10 mouse cellular contexts compared by ENCODE assay signal in genomic region chr5:74613491-74614151, GRCm38 (mm10).
DNase-seq lines count a peak whose midpoint lies in the region; ATAC-seq lines count a peak whose summit lies in the region.
"Had no signal": no experiment of that assay in that cellular context is flagged by ENCODE, and none has a peak within 500 bp of the region (broad histone marks: within the 10 kb centered on the region; RNA-seq: fewer than 3 reads in every experiment).

No protein-coding gene starts in this region.

- WGBS in midbrain, embryonic 14.5 days: 81% methylated on average over 18 of the region's 18 CpGs
- WGBS in midbrain, embryonic 11.5 days: 86% methylated on average over 18 of the region's 18 CpGs
- 10% methylated on average over 18 of the region's 18 CpGs for WGBS in heart, embryonic 13.5 days
- 40% methylated on average over 18 of the region's 18 CpGs for WGBS in limb, embryonic 11.5 days

- no peak overlapping the region for H3K9ac ChIP-seq in midbrain, embryonic 14.5 days (replicated peaks; ENCODE audit: low read length)
- no peak overlapping the region for H3K9ac ChIP-seq in midbrain, embryonic 11.5 days (ENCODE audit: low read length)
- peak overlapping the region; percentile 29 for H3K9ac ChIP-seq in heart, embryonic 13.5 days
- no peak overlapping the region for H3K9ac ChIP-seq in limb, embryonic 11.5 days (ENCODE audit: low read length)
- H3K9ac ChIP-seq: neural tube, embryonic 13.5 days had no signal

- peak; percentile 38 for DNase-seq in midbrain, embryonic 14.5 days
- DNase-seq in midbrain, embryonic 11.5 days (ENCODE audit: low spot score, missing footprints): no peak
- no peak for DNase-seq in limb, embryonic 11.5 days (ENCODE audit: low spot score)
- DNase-seq in testis, postnatal 14 days (ENCODE audit: low spot score): peak; percentile 68
- no peak for DNase-seq in urinary bladder, adult 18-20 months (ENCODE audit: low spot score in 2 of 2)
- no peak for DNase-seq in kidney, postnatal 4 days

- no peaks in the 10 kb centered on the region for H3K27me3 ChIP-seq in midbrain, embryonic 14.5 days (ENCODE audit: control insufficient read depth, insufficient read depth, low read length)
- no peaks in the 10 kb centered on the region for H3K27me3 ChIP-seq in midbrain, embryonic 11.5 days (ENCODE audit: control insufficient read depth, insufficient read depth, low read length)
- H3K27me3 ChIP-seq in heart, embryonic 13.5 days (replicated peaks): peaks cover 30% of the 10 kb centered on the region
- H3K27me3 ChIP-seq in limb, embryonic 11.5 days (ENCODE audit: control insufficient read depth, insufficient read depth, low read length): no peaks in the 10 kb centered on the region
- H3K27me3 ChIP-seq: neural tube, embryonic 13.5 days had no signal

- no peaks in the 10 kb centered on the region for H3K36me3 ChIP-seq in midbrain, embryonic 14.5 days (ENCODE audit: control insufficient read depth, insufficient read depth, low read length)
- no peaks in the 10 kb centered on the region for H3K36me3 ChIP-seq in midbrain, embryonic 11.5 days (ENCODE audit: control insufficient read depth, insufficient read depth, low read length)
- no peaks in the 10 kb centered on the region for H3K36me3 ChIP-seq in heart, embryonic 13.5 days
- no peaks in the 10 kb centered on the region for H3K36me3 ChIP-seq in limb, embryonic 11.5 days (ENCODE audit: control insufficient read depth, insufficient read depth, low read length)
- H3K36me3 ChIP-seq: G1E; neural tube, embryonic 13.5 days had no signal

- no peak for ATAC-seq in midbrain, embryonic 14.5 days (ENCODE audit: low FRiP score, low TSS enrichment)
- no peak for ATAC-seq in midbrain, embryonic 11.5 days (ENCODE audit: low FRiP score)
- no peak for ATAC-seq in heart, embryonic 13.5 days (ENCODE audit: extremely low read depth, insufficient number of reproducible peaks, low FRiP score, low TSS enrichment)
- ATAC-seq in limb, embryonic 11.5 days (ENCODE audit: insufficient number of reproducible peaks, low FRiP score, low TSS enrichment, low read depth): no peak
- ATAC-seq in monocyte, adult 5-6 weeks (replicated peaks; ENCODE audit: insufficient number of reproducible peaks, low FRiP score, low TSS enrichment, poor library complexity, severe bottlenecking): no peak

- no peak overlapping the region for H3K4me3 ChIP-seq in midbrain, embryonic 14.5 days (replicated peaks; ENCODE audit: low read depth, low read length)
- no peak overlapping the region for H3K4me3 ChIP-seq in midbrain, embryonic 11.5 days (ENCODE audit: low read depth, low read length)
- peak overlapping the region; percentile 30 for H3K4me3 ChIP-seq in heart, embryonic 13.5 days
- no peak overlapping the region for H3K4me3 ChIP-seq in limb, embryonic 11.5 days (ENCODE audit: low read depth, low read length)
- H3K4me3 ChIP-seq: neural tube, embryonic 13.5 days had no signal

- no peaks in the 10 kb centered on the region for H3K9me3 ChIP-seq in midbrain, embryonic 14.5 days (ENCODE audit: control insufficient read depth, low read length)
- no peaks in the 10 kb centered on the region for H3K9me3 ChIP-seq in midbrain, embryonic 11.5 days (ENCODE audit: control insufficient read depth, low read length)
- no peaks in the 10 kb centered on the region for H3K9me3 ChIP-seq in heart, embryonic 13.5 days
- no peaks in the 10 kb centered on the region for H3K9me3 ChIP-seq in limb, embryonic 11.5 days (ENCODE audit: control insufficient read depth, low read length)
- H3K9me3 ChIP-seq: G1E; neural tube, embryonic 13.5 days had no signal

- H3K4me1 ChIP-seq in midbrain, embryonic 14.5 days (ENCODE audit: control insufficient read depth, insufficient read depth, low read length): no peaks in the 10 kb centered on the region
- H3K4me1 ChIP-seq in midbrain, embryonic 11.5 days (ENCODE audit: control insufficient read depth, insufficient read depth, low read length): no peaks in the 10 kb centered on the region
- peaks cover 21% of the 10 kb centered on the region for H3K4me1 ChIP-seq in heart, embryonic 13.5 days
- peaks cover 16% of the 10 kb centered on the region for H3K4me1 ChIP-seq in limb, embryonic 11.5 days (ENCODE audit: control insufficient read depth, insufficient read depth, low read length)
- H3K4me1 ChIP-seq: neural tube, embryonic 13.5 days had no signal

- no peak overlapping the region for H3K4me2 ChIP-seq in midbrain, embryonic 14.5 days (ENCODE audit: low read length)
- H3K4me2 ChIP-seq in midbrain, embryonic 11.5 days: no peak overlapping the region
- H3K4me2 ChIP-seq in heart, embryonic 13.5 days: peak overlapping the region; percentile 65
- no peak overlapping the region; the same call in 1 of the 2 replicates for H3K4me2 ChIP-seq in limb, embryonic 11.5 days (ENCODE audit: low read depth, severe bottlenecking)
- H3K4me2 ChIP-seq: neural tube, embryonic 13.5 days had no signal

- no peak overlapping the region for H3K27ac ChIP-seq in midbrain, embryonic 14.5 days (replicated peaks; ENCODE audit: low read depth, low read length)
- H3K27ac ChIP-seq in midbrain, embryonic 11.5 days (ENCODE audit: low read depth, low read length): no peak overlapping the region
- peak overlapping the region; percentile 63 for H3K27ac ChIP-seq in heart, embryonic 13.5 days (replicated peaks)
- peak overlapping the region; percentile 48; the same call in 1 of the 2 replicates for H3K27ac ChIP-seq in limb, embryonic 11.5 days (replicated peaks; ENCODE audit: low read depth, low read length)
- H3K27ac ChIP-seq: neural tube, embryonic 13.5 days had no signal

Comparison
In these comparisons a context has a peak if more than half of its experiments do, and no peak if none do; other contexts are left out.
1. DNase-seq: peak in midbrain, embryonic 14.5 days (single experiment) and testis, postnatal 14 days (single experiment); none in midbrain, embryonic 11.5 days (single experiment), limb, embryonic 11.5 days (single experiment), urinary bladder, adult 18-20 months (0 of 2) and kidney, postnatal 4 days (0 of 2).
2. H3K27ac ChIP-seq: peak in heart, embryonic 13.5 days (single experiment) and limb, embryonic 11.5 days (single experiment); none in midbrain, embryonic 14.5 days (single experiment) and midbrain, embryonic 11.5 days (single experiment).